Mouse (Mus musculus) ovary, postnatal 14 days (tissue): ENCODE measurements around the gene Grik2.
"Not testable (repeated sequence)": the region's sequence is repeated elsewhere in the genome, so short reads cannot be mapped to it uniquely, and the experiment has no call there.

Experiments
- DNase-seq: peaks from one replicate; pipeline ENCODE4 v3.0.0; 2022; ENCODE audit warnings: low spot score

The Grik2 gene

DNA sequence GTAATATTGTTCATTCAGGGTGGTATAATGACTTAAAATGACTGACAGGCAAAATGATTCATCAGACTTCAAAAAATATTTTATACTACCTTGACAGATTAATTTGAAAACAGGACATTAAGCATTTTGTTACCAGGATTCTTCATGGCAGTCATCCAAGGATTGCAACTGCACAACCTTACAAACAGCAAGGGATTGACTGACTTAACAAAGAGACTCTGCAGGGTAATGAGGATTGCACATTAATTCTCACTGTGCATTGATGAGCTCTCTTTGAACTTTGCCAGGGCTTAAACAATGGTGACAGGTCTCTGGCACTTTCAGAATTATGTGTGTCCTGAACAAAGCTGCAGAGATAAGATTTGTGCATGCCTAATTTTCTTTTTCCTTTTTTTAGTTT, 466.2 kb downstream of the Grik2 start:
- DNase-seq, result no peak

GRCm38 (mm10) chr10:49319880-49320279, 468.7 kb downstream of the Grik2 start:
- DNase-seq, result no peak

DNA sequence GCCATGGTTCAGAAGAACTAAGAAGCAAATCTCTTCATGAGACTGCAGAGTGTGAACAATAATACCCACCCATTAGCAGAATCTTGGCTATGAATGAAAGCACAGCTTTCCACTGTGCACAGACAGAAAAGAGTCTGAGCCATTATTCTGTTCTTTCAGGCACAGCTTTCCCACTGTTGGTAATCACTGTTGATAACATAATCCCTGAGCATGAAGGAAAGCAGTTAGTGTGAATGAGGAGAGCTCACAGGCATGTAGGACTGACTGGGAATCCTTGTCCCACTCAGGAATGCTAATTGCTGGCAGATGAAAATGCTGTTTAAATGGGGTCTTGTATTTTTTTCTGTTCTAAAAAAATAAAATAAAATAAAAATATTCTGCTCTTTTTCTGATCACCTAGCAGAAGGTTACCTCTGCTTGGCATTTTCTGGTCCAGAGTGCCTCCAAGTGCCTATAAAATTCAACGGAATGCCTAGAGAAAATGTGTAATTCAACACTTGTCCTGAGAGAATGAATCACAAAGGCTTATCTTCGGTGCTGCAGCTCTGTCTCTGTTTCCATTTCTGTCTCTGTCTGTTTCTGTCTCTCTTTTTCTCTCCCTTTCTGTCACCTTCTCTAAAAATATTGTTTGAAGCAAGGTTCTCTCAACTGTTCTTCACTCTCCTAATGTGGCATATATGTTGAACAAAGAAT, 532.2 kb downstream of the Grik2 start:
- no peak for DNase-seq

GRCm38 (mm10) chr10:49237356-49237755, 551.2 kb downstream of the Grik2 start:
- DNase-seq, result not testable (repeated sequence)

DNA sequence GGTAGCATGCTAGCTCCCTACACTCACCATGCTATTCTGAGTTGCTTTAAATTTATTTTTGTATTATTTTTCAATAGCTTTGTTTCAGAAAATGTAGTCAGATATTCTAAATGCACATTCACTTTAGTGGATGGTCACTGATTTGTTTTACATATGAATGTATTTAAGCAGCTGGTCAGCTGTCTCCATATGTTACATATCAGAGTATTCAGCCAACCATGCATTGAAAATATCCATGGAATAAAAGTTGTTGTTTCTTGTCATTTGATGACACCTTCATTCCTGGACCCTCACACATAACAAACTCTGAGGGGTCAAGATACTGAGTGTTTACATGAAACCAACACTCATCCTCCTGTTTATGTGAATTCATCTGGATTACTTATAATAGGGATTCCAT, 551.7 kb downstream of the Grik2 start:
- DNase-seq, result not testable (repeated sequence)

GRCm38 (mm10) chr10:49220096-49220495, 568.5 kb downstream of the Grik2 start:
- no peak for DNase-seq

- no peak for DNase-seq
These were observed 568.9 kb downstream of the Grik2 start for GRCm38 (mm10) chr10:49219631-49220030.

GRCm38 (mm10) chr10:49191773-49192371, 596.7 kb downstream of the Grik2 start:
- no peak for DNase-seq

DNA sequence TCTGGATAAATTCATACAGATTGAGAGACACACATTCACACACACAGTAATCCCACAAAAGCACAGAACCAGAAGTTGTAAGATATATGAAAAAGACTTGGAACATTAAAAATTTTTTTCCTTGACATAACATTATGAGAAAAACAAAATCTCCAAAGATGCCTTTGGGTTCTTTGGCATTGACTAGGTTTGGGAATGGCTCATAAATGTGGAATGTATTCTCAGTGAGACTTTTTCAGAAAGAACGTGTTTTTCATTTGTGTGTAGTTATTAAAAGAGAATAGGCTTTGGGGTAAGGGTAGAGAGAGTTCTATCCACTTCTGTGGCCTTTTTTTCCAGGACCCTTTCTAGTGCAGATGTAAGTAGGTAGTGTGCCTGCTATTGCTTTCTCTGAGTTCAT, 597.3 kb downstream of the Grik2 start:
- DNase-seq, result no peak

GRCm38 (mm10) chr10:49154134-49154533, 634.4 kb downstream of the Grik2 start:
- no peak for DNase-seq

- not testable (repeated sequence) for DNase-seq
These were observed 637.1 kb downstream of the Grik2 start for GRCm38 (mm10) chr10:49151496-49151895.

DNA sequence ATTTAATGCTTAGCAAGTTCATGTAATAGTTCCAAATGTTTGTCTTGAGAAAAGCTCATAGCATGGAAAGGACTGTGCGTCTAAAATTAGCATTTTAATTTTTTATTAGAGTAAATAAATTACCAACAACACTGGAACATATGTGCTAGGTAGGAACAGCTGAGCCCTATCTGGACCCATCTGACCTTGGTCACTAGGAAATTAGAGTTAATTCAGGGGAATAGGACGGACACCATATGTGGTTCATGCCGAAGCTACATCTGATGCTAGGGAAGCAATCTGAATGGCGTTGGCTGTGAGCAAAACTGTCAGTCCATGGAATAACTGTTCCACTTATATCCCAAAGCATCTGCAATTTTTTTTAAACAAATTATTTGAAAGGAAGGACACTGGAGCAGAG, 638.9 kb downstream of the Grik2 start:
- no peak for DNase-seq

DNA sequence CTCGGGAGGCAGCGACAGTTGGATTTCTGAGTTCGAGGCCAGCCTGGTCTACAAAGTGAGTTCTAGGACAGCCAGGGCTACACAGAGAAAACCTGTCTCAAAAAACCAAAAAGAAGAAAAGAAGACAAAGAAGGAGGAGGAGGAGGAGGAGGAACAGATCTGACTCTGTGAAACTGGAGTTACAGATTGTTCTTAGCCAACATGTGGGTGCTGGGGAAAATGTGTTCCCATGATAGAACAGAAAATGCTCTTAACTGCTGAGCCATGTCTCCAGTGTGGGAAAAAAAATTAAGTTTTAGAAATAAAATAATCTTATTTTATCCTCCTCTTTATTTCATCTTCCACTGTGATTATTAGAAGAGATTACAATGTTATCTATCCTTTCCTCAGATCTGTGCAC, 645.9 kb downstream of the Grik2 start:
- no peak for DNase-seq

GRCm38 (mm10) chr10:49136816-49137215, 651.8 kb downstream of the Grik2 start:
- DNase-seq, result no peak

DNA sequence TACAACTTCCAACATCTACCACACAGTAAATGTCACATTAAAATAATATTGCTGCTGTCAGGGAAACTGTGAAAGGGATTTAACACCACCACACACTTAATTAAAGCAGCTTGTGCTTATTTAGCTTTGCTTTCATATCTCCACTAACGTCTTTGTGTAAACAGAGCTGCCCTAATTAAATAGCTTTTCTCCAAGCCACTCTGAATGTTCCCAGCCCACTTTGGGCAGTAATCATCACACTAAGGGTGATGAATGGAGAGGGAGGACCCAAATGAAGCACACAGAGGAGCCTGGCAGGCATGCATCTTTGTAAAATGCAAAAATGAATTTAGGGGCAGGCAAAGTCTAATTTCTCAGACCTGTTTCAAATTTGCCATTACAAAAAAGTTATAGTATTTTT, 657.3 kb downstream of the Grik2 start:
- no peak for DNase-seq

DNA sequence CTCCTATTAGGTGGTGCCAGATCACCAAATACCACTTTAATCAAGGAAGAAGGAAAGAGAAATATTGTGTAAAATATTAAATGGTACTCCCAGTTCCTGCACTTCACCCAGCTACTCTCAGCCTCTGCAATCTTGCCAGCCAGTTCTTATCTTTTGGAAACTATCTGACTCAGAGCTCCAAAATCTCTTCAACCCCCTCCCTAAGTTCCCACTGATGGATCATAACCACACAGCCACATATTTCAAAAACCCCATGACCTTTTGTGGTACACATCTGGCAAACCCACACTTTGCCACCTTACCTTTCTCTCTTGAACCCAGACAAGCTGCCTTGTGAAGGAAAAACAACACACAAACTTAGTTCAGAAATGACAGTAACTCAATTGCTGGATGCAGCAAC, 738.2 kb downstream of the Grik2 start:
- no peak for DNase-seq

GRCm38 (mm10) chr10:49049391-49049790, 739.2 kb downstream of the Grik2 start:
- no peak for DNase-seq
